Mouse (Mus musculus): ENCODE measurements around the gene Vps25.

Vps25 gene

GRCm38 (mm10) chr11:101253613-101254389 is at the start of gene Vps25:
Gene Vps25, plus strand, starts transcription at chr11:101253707.
- DNase-seq = peak; percentile 92

GRCm38 (mm10) chr11:101211970-101212369 is 41.5 kb upstream of the Vps25 start:
- DNase-seq = peak; percentile 78

GRCm38 (mm10) chr11:101216936-101217335 is 36.6 kb upstream of the Vps25 start:
- no peak for DNase-seq

GRCm38 (mm10) chr11:101218436-101219055 is 35.0 kb upstream of the Vps25 start:
- no peak for DNase-seq

GRCm38 (mm10) chr11:101220853-101221252 is 32.7 kb upstream of the Vps25 start:
- no peak for DNase-seq

GRCm38 (mm10) chr11:101221306-101221986 is 32.1 kb upstream of the Vps25 start:
- DNase-seq = no peak

GRCm38 (mm10) chr11:101224337-101224736 is 29.2 kb upstream of the Vps25 start:
- DNase-seq = no peak

- DNase-seq = no peak
Measured at GRCm38 (mm10) chr11:101225331-101226064, 28.0 kb upstream of the Vps25 start.

GRCm38 (mm10) chr11:101226065-101226701 is 27.3 kb upstream of the Vps25 start, which contains the start of gene Ezh1:
Gene Ezh1, minus strand, starts transcription at chr11:101226463.
- DNase-seq = peak; percentile 93

GRCm38 (mm10) chr11:101229361-101229900 is 24.1 kb upstream of the Vps25 start:
- DNase-seq = peak; percentile 66

GRCm38 (mm10) chr11:101230061-101230511 is 23.4 kb upstream of the Vps25 start:
- DNase-seq = peak; percentile 81

GRCm38 (mm10) chr11:101230526-101230925 is 23.0 kb upstream of the Vps25 start:
- DNase-seq = no peak

- DNase-seq = peak; percentile 90
Measured at GRCm38 (mm10) chr11:101230991-101231871, 22.3 kb upstream of the Vps25 start.

- peak; percentile 81 for DNase-seq
Measured at GRCm38 (mm10) chr11:101232010-101232839, 21.3 kb upstream of the Vps25 start.

GRCm38 (mm10) chr11:101233240-101233639 is 20.3 kb upstream of the Vps25 start:
- no peak for DNase-seq

- DNase-seq = no peak
Measured at GRCm38 (mm10) chr11:101234124-101234523, 19.4 kb upstream of the Vps25 start.

GRCm38 (mm10) chr11:101235429-101235828 is 18.1 kb upstream of the Vps25 start:
- no peak for DNase-seq

GRCm38 (mm10) chr11:101236782-101237181 is 16.7 kb upstream of the Vps25 start:
- no peak for DNase-seq

GRCm38 (mm10) chr11:101238071-101238647 is 15.3 kb upstream of the Vps25 start:
- DNase-seq = peak; percentile 70

- peak; percentile 54 for DNase-seq
Measured at GRCm38 (mm10) chr11:101245071-101245470, 8.4 kb upstream of the Vps25 start.
